Mouse (Mus musculus) cerebellum, adult 9-11 months (tissue): ENCODE data around the gene 4930595M18Rik.

Source experiments
- DNase-seq: peaks from one replicate; pipeline ENCODE4 v3.0.0; 2022

Gene 4930595M18Rik

DNA sequence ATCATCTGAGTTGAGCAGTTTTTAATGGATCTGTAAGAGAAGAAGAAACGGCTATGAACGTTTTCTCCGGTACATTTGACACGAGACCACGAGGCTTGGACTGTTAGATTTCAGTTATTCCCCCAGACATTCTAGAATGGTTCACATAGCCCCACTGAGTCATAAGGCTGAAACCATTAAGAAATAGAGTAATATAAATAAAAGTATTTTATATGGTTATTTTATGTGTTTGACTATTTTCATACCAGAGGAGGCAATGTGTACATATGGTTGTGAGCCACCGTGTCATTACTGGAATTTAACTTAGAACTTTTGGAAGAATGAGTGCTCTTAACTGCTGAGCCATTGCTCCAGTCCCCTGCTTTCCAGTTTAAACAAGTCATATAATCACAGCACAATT is at the start of gene 4930595M18Rik:
TSS of gene 4930595M18Rik (minus strand) at position 101 of the 400 bp plus-strand sequence.
- no peak for DNase-seq

DNA sequence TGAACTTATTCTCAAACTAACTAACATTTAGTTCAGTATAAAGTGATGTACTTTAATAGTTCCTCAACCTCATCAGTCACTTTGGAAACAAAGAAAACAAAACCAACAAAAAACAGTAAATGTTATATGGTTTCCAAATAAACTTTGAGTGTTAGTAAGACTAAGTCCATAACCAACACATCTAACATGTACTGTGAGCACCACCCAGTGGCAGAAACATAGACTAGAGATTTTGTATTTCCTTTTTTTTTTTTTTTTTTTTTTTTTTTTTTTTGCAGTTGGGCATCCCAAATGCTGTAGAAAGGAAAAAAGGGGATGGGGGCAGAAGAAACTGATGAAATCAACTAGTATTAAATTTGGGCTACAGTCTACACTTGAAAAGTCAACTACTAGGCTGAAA is 14.6 kb upstream of the 4930595M18Rik start:
- no peak for DNase-seq
